Mouse (Mus musculus): ENCODE measurements at regions not wholly inside any gene's neighbourhood (a gene's known extent, or its start where the extent isn't known, plus 50 kb on each side); places are given as distances from the start of the nearest gene placed in this dataset.

GRCm38 (mm10) chr5:75459758-75460354 lies 114.9 kb upstream of the Kit start:
- no peak overlapping the region for H3K9ac ChIP-seq (ENCODE audit: low read depth, low read length)
- H3K9me3 ChIP-seq (ENCODE audit: control insufficient read depth, low read length), result no peaks in the 10 kb centered on the region
- 64% methylated on average over 3 of the region's 3 CpGs for WGBS
- no peak overlapping the region for H3K4me3 ChIP-seq (ENCODE audit: low read depth, low read length)
- H3K4me2 ChIP-seq (ENCODE audit: low read depth, low read length), result no peak overlapping the region
- no peak for DNase-seq (ENCODE audit: low spot score)
- no peak overlapping the region for H3K27ac ChIP-seq (replicated peaks; ENCODE audit: low read depth, low read length)
- no peaks in the 10 kb centered on the region for H3K4me1 ChIP-seq (ENCODE audit: control insufficient read depth, insufficient read depth, low read length)
- H3K36me3 ChIP-seq (ENCODE audit: control insufficient read depth, insufficient read depth, low read length), result no peaks in the 10 kb centered on the region
- H3K27me3 ChIP-seq (replicated peaks; ENCODE audit: control insufficient read depth, insufficient read depth, low read length), result no peaks in the 10 kb centered on the region
- ATAC-seq (ENCODE audit: low read depth), result no peak

- H3K27ac ChIP-seq (replicated peaks; ENCODE audit: low read depth, low read length), result no peak overlapping the region
- H3K9ac ChIP-seq (ENCODE audit: low read depth, low read length), result no peak overlapping the region
- DNase-seq (ENCODE audit: low spot score) (no peak), ATAC-seq (ENCODE audit: low read depth) (no peak)
- WGBS, result 85% methylated on average over 9 of the region's 9 CpGs
- H3K4me3 ChIP-seq (ENCODE audit: low read depth, low read length), result no peak overlapping the region
- H3K4me1 ChIP-seq (ENCODE audit: control insufficient read depth, insufficient read depth, low read length), result no peaks in the 10 kb centered on the region
- no peaks in the 10 kb centered on the region for H3K36me3 ChIP-seq (ENCODE audit: control insufficient read depth, insufficient read depth, low read length)
- no peak overlapping the region for H3K4me2 ChIP-seq (ENCODE audit: low read depth, low read length)
- no peaks in the 10 kb centered on the region for H3K9me3 ChIP-seq (ENCODE audit: control insufficient read depth, low read length)
- no peaks in the 10 kb centered on the region for H3K27me3 ChIP-seq (replicated peaks; ENCODE audit: control insufficient read depth, insufficient read depth, low read length)
Measured at GRCm38 (mm10) chr5:75460414-75461025, 114.2 kb upstream of the Kit start.

GRCm38 (mm10) chr5:75461368-75461767 lies 113.3 kb upstream of the Kit start:
- Histone ChIP-seq H3K4me2 (ENCODE audit: low read depth, low read length) (no peak overlapping the region), H3K27me3 (replicated peaks; ENCODE audit: control insufficient read depth, insufficient read depth, low read length) (no peaks in the 10 kb centered on the region), H3K36me3 (ENCODE audit: control insufficient read depth, insufficient read depth, low read length) (no peaks in the 10 kb centered on the region), H3K27ac (replicated peaks; ENCODE audit: low read depth, low read length) (no peak overlapping the region), H3K9ac (ENCODE audit: low read depth, low read length) (no peak overlapping the region), H3K9me3 (ENCODE audit: control insufficient read depth, low read length) (no peaks in the 10 kb centered on the region), H3K4me1 (ENCODE audit: control insufficient read depth, insufficient read depth, low read length) (no peaks in the 10 kb centered on the region), H3K4me3 (ENCODE audit: low read depth, low read length) (no peak overlapping the region)
- DNase-seq (ENCODE audit: low spot score) (no peak), ATAC-seq (ENCODE audit: low read depth) (no peak)
- 86% methylated on average over 5 of the region's 5 CpGs for WGBS

GRCm38 (mm10) chr5:75463591-75463990 lies 111.1 kb upstream of the Kit start:
- ATAC-seq (ENCODE audit: low read depth) (no peak), DNase-seq (ENCODE audit: low spot score) (no peak)
- Histone ChIP-seq H3K27me3 (replicated peaks; ENCODE audit: control insufficient read depth, insufficient read depth, low read length) (no peaks in the 10 kb centered on the region), H3K4me2 (ENCODE audit: low read depth, low read length) (no peak overlapping the region), H3K4me1 (ENCODE audit: control insufficient read depth, insufficient read depth, low read length) (peaks cover 10% of the 10 kb centered on the region; the same call in 1 of the 2 replicates), H3K9me3 (ENCODE audit: control insufficient read depth, low read length) (no peaks in the 10 kb centered on the region), H3K36me3 (ENCODE audit: control insufficient read depth, insufficient read depth, low read length) (no peaks in the 10 kb centered on the region), H3K27ac (replicated peaks; ENCODE audit: low read depth, low read length) (no peak overlapping the region), H3K9ac (ENCODE audit: low read depth, low read length) (no peak overlapping the region), H3K4me3 (ENCODE audit: low read depth, low read length) (no peak overlapping the region)
- 90% methylated on average over 4 of the region's 4 CpGs for WGBS

- no peak overlapping the region for H3K27ac ChIP-seq (replicated peaks; ENCODE audit: low read depth, low read length)
- no peak overlapping the region for H3K4me2 ChIP-seq (ENCODE audit: low read depth, low read length)
- no peak overlapping the region for H3K9ac ChIP-seq (ENCODE audit: low read depth, low read length)
- no peaks in the 10 kb centered on the region for H3K36me3 ChIP-seq (ENCODE audit: control insufficient read depth, insufficient read depth, low read length)
- H3K4me1 ChIP-seq (ENCODE audit: control insufficient read depth, insufficient read depth, low read length), result peaks cover 10% of the 10 kb centered on the region; the same call in 1 of the 2 replicates
- no peak overlapping the region for H3K4me3 ChIP-seq (ENCODE audit: low read depth, low read length)
- DNase-seq (ENCODE audit: low spot score) (no peak), ATAC-seq (ENCODE audit: low read depth) (no peak)
- WGBS, result 77% methylated on average over 7 of the region's 7 CpGs
- no peaks in the 10 kb centered on the region for H3K9me3 ChIP-seq (ENCODE audit: control insufficient read depth, low read length)
- H3K27me3 ChIP-seq (replicated peaks; ENCODE audit: control insufficient read depth, insufficient read depth, low read length), result no peaks in the 10 kb centered on the region
Measured at GRCm38 (mm10) chr5:75465701-75466100, 109.0 kb upstream of the Kit start.

GRCm38 (mm10) chr5:75466941-75467340 lies 107.8 kb upstream of the Kit start:
- peaks cover 10% of the 10 kb centered on the region; the same call in 1 of the 2 replicates for H3K4me1 ChIP-seq (ENCODE audit: control insufficient read depth, insufficient read depth, low read length)
- H3K27ac ChIP-seq (replicated peaks; ENCODE audit: low read depth, low read length), result no peak overlapping the region
- no peaks in the 10 kb centered on the region for H3K36me3 ChIP-seq (ENCODE audit: control insufficient read depth, insufficient read depth, low read length)
- no peak overlapping the region for H3K9ac ChIP-seq (ENCODE audit: low read depth, low read length)
- no peak overlapping the region for H3K4me3 ChIP-seq (ENCODE audit: low read depth, low read length)
- ATAC-seq (ENCODE audit: low read depth) (peak; percentile 9; the same call in 1 of the 2 replicates), DNase-seq (ENCODE audit: low spot score) (no peak)
- no peaks in the 10 kb centered on the region for H3K27me3 ChIP-seq (replicated peaks; ENCODE audit: control insufficient read depth, insufficient read depth, low read length)
- H3K4me2 ChIP-seq (ENCODE audit: low read depth, low read length), result no peak overlapping the region
- WGBS, result 63% methylated on average over 4 of the region's 4 CpGs
- no peaks in the 10 kb centered on the region for H3K9me3 ChIP-seq (ENCODE audit: control insufficient read depth, low read length)

GRCm38 (mm10) chr5:75467916-75468315 lies 106.8 kb upstream of the Kit start:
- Histone ChIP-seq H3K9ac (ENCODE audit: low read depth, low read length) (no peak overlapping the region), H3K27ac (replicated peaks; ENCODE audit: low read depth, low read length) (no peak overlapping the region), H3K4me1 (ENCODE audit: control insufficient read depth, insufficient read depth, low read length) (peaks cover 10% of the 10 kb centered on the region; the same call in 1 of the 2 replicates), H3K36me3 (ENCODE audit: control insufficient read depth, insufficient read depth, low read length) (no peaks in the 10 kb centered on the region), H3K9me3 (ENCODE audit: control insufficient read depth, low read length) (no peaks in the 10 kb centered on the region), H3K27me3 (replicated peaks; ENCODE audit: control insufficient read depth, insufficient read depth, low read length) (no peaks in the 10 kb centered on the region), H3K4me3 (ENCODE audit: low read depth, low read length) (no peak overlapping the region), H3K4me2 (ENCODE audit: low read depth, low read length) (no peak overlapping the region)
- DNase-seq (ENCODE audit: low spot score) (peak; percentile 71), ATAC-seq (ENCODE audit: low read depth) (peak; percentile 57)
- WGBS, result 24% methylated on average over 6 of the region's 6 CpGs

- WGBS, result 92% methylated on average over 8 of the region's 8 CpGs
Measured at GRCm38 (mm10) chr5:75471010-75471409, 103.7 kb upstream of the Kit start.

GRCm38 (mm10) chr5:75472484-75472883 lies 102.2 kb upstream of the Kit start:
- Histone ChIP-seq H3K4me1 (ENCODE audit: control insufficient read depth, insufficient read depth, low read length) (peaks cover 5% of the 10 kb centered on the region; the same call in 1 of the 2 replicates), H3K4me3 (ENCODE audit: low read depth, low read length) (no peak overlapping the region), H3K9me3 (ENCODE audit: control insufficient read depth, low read length) (no peaks in the 10 kb centered on the region), H3K9ac (ENCODE audit: low read depth, low read length) (no peak overlapping the region), H3K36me3 (ENCODE audit: control insufficient read depth, insufficient read depth, low read length) (no peaks in the 10 kb centered on the region), H3K27ac (replicated peaks; ENCODE audit: low read depth, low read length) (no peak overlapping the region), H3K4me2 (ENCODE audit: low read depth, low read length) (no peak overlapping the region), H3K27me3 (replicated peaks; ENCODE audit: control insufficient read depth, insufficient read depth, low read length) (no peaks in the 10 kb centered on the region)
- ATAC-seq (ENCODE audit: low read depth) (no peak), DNase-seq (ENCODE audit: low spot score) (no peak)
- 30% methylated on average over 3 of the region's 3 CpGs for WGBS

More at GRCm38 (mm10) chr5:75471010-75471409, 103.7 kb upstream of the Kit start:
- Histone ChIP-seq H3K9me3 (ENCODE audit: control insufficient read depth, low read length) (no peaks in the 10 kb centered on the region), H3K27me3 (replicated peaks; ENCODE audit: control insufficient read depth, insufficient read depth, low read length) (no peaks in the 10 kb centered on the region), H3K4me1 (ENCODE audit: control insufficient read depth, insufficient read depth, low read length) (peaks cover 10% of the 10 kb centered on the region; the same call in 1 of the 2 replicates), H3K4me3 (ENCODE audit: low read depth, low read length) (no peak overlapping the region), H3K9ac (ENCODE audit: low read depth, low read length) (no peak overlapping the region), H3K4me2 (ENCODE audit: low read depth, low read length) (no peak overlapping the region), H3K27ac (replicated peaks; ENCODE audit: low read depth, low read length) (no peak overlapping the region), H3K36me3 (ENCODE audit: control insufficient read depth, insufficient read depth, low read length) (no peaks in the 10 kb centered on the region)
- DNase-seq (ENCODE audit: low spot score) (no peak), ATAC-seq (ENCODE audit: low read depth) (no peak)
